Mouse (Mus musculus): ENCODE data around the gene Slc5a1. TPM values are rescaled to one million over a fixed set of nuclear protein-coding genes. Genes with fewer than 3 reads are reported as not detected.

The Slc5a1 gene
- polyA plus RNA-seq (2021; fragmentation: Nextera tagmentation): 0.20 and 0.25 TPM in 2 replicates
- long read RNA-seq, experiment 1, partial matches to known transcripts: 1 of 1 reads
- long read RNA-seq, experiment 1, other reads (novel, unspliced or antisense): 0 of 1 reads
- long read RNA-seq, experiment 2, partial matches to known transcripts: 1 of 3 reads
- long read RNA-seq, experiment 2, other reads (novel, unspliced or antisense): 2 of 3 reads

GRCm38 (mm10) chr5:33104025-33104481, at the start of gene Slc5a1:
TSS of gene Slc5a1 (plus strand) at chr5:33104219.

Other genes with a start within 250 kb of the Slc5a1 start
- gene Prr14l, start 250.0 kb upstream of the Slc5a1 start, polyA plus RNA-seq (2021; fragmentation: Nextera tagmentation): 14.1 and 17.0 TPM in 2 replicates
- 11.2 and 12.8 TPM in 2 replicates for gene Depdc5, start 240.5 kb upstream of the Slc5a1 start, polyA plus RNA-seq (2021; fragmentation: Nextera tagmentation)
- gene Ywhah, start 85.4 kb upstream of the Slc5a1 start, polyA plus RNA-seq (2021; fragmentation: Nextera tagmentation): 994 and 1,110 TPM in 2 replicates
- gene Spon2, start 114.2 kb downstream of the Slc5a1 start, polyA plus RNA-seq (2021; fragmentation: Nextera tagmentation): 0.08 TPM in 1 of 2 replicates, not detected in the other
- gene Ctbp1, start 170.8 kb downstream of the Slc5a1 start, polyA plus RNA-seq (2021; fragmentation: Nextera tagmentation): 61.3 and 74.6 TPM in 2 replicates
- 89.1 and 90.8 TPM in 2 replicates for gene Maea, start 231.3 kb downstream of the Slc5a1 start, polyA plus RNA-seq (2021; fragmentation: Nextera tagmentation)